Mouse (Mus musculus): ENCODE results near the gene Adamtsl1. TPM values are rescaled to one million over a fixed set of nuclear protein-coding genes. Genes with fewer than 3 reads are reported as not detected.

The Adamtsl1 gene
- polyA plus RNA-seq, 1 experiment from 2014 or later: 14.2 TPM

GRCm38 (mm10) chr4:86191195-86191594 lies 677.2 kb downstream of the Adamtsl1 start:
- H3K4me1 ChIP-seq (ENCODE audit: insufficient read depth): peaks cover 4% of the 10 kb centered on the region; the same call in 1 of the 2 replicates
- no peaks in the 10 kb centered on the region for H3K36me3 ChIP-seq (ENCODE audit: insufficient read depth)
- no peak overlapping the region for H3K4me2 ChIP-seq
- no peaks in the 10 kb centered on the region for H3K9me3 ChIP-seq (ENCODE audit: low read depth, low read length)
- WGBS: 77% methylated on average over 5 of the region's 5 CpGs
- DNase-seq (no peak), ATAC-seq (ENCODE audit: insufficient read depth) (no peak)
- no peak overlapping the region for H3K4me3 ChIP-seq (ENCODE audit: low read depth, low read length)
- no peak overlapping the region for H3K27ac ChIP-seq (ENCODE audit: low read depth)
- H3K9ac ChIP-seq: no peak overlapping the region
- no peaks in the 10 kb centered on the region for H3K27me3 ChIP-seq (ENCODE audit: insufficient read depth, low read length)
- no peak for TF ChIP-seq CTCF (IDR thresholded peaks at IDR 0.05; ENCODE audit: low read depth)

GRCm38 (mm10) chr4:86201766-86202165 lies 687.8 kb downstream of the Adamtsl1 start:
- 72% methylated on average over 7 of the region's 7 CpGs for WGBS
- Histone ChIP-seq H3K4me1 (ENCODE audit: insufficient read depth) (no peaks in the 10 kb centered on the region), H3K36me3 (ENCODE audit: insufficient read depth) (no peaks in the 10 kb centered on the region), H3K4me2 (no peak overlapping the region), H3K4me3 (ENCODE audit: low read depth, low read length) (no peak overlapping the region), H3K9ac (no peak overlapping the region), H3K27me3 (ENCODE audit: insufficient read depth, low read length) (no peaks in the 10 kb centered on the region), H3K9me3 (ENCODE audit: low read depth, low read length) (no peaks in the 10 kb centered on the region), H3K27ac (ENCODE audit: low read depth) (no peak overlapping the region)
- ATAC-seq (ENCODE audit: insufficient read depth) (no peak), DNase-seq (no peak)
- TF ChIP-seq CTCF (IDR thresholded peaks at IDR 0.05; ENCODE audit: low read depth): no peak

GRCm38 (mm10) chr4:86203288-86203687 lies 689.3 kb downstream of the Adamtsl1 start:
- Histone ChIP-seq H3K4me1 (ENCODE audit: insufficient read depth) (no peaks in the 10 kb centered on the region), H3K36me3 (ENCODE audit: insufficient read depth) (no peaks in the 10 kb centered on the region), H3K27me3 (ENCODE audit: insufficient read depth, low read length) (no peaks in the 10 kb centered on the region), H3K9me3 (ENCODE audit: low read depth, low read length) (no peaks in the 10 kb centered on the region), H3K9ac (no peak overlapping the region), H3K4me2 (no peak overlapping the region), H3K4me3 (ENCODE audit: low read depth, low read length) (no peak overlapping the region), H3K27ac (ENCODE audit: low read depth) (no peak overlapping the region)
- TF ChIP-seq CTCF (IDR thresholded peaks at IDR 0.05; ENCODE audit: low read depth): no peak
- ATAC-seq (ENCODE audit: insufficient read depth) (no peak), DNase-seq (no peak)
- 85% methylated on average over 2 of the region's 2 CpGs for WGBS

GRCm38 (mm10) chr4:86224875-86225274 lies 710.9 kb downstream of the Adamtsl1 start:
- TF ChIP-seq CTCF (IDR thresholded peaks at IDR 0.05; ENCODE audit: low read depth): no peak
- Histone ChIP-seq H3K36me3 (ENCODE audit: insufficient read depth) (no peaks in the 10 kb centered on the region), H3K9me3 (ENCODE audit: low read depth, low read length) (no peaks in the 10 kb centered on the region), H3K4me3 (ENCODE audit: low read depth, low read length) (no peak overlapping the region), H3K4me1 (ENCODE audit: insufficient read depth) (no peaks in the 10 kb centered on the region), H3K27me3 (ENCODE audit: insufficient read depth, low read length) (no peaks in the 10 kb centered on the region), H3K9ac (no peak overlapping the region), H3K27ac (ENCODE audit: low read depth) (no peak overlapping the region), H3K4me2 (no peak overlapping the region)
- ATAC-seq (ENCODE audit: insufficient read depth) (no peak), DNase-seq (no peak)
- WGBS: 39% methylated on average over 5 of the region's 5 CpGs

- H3K4me3 ChIP-seq (ENCODE audit: low read depth, low read length): no peak overlapping the region
- H3K9me3 ChIP-seq (ENCODE audit: low read depth, low read length): no peaks in the 10 kb centered on the region
- H3K27ac ChIP-seq (ENCODE audit: low read depth): no peak overlapping the region
- WGBS: 44% methylated on average over 1 of the region's 1 CpGs
- H3K9ac ChIP-seq: no peak overlapping the region
- no peaks in the 10 kb centered on the region for H3K36me3 ChIP-seq (ENCODE audit: insufficient read depth)
- H3K27me3 ChIP-seq (ENCODE audit: insufficient read depth, low read length): no peaks in the 10 kb centered on the region
- DNase-seq (peak; percentile 76), ATAC-seq (ENCODE audit: insufficient read depth) (no peak)
- H3K4me2 ChIP-seq: no peak overlapping the region
- H3K4me1 ChIP-seq (ENCODE audit: insufficient read depth): no peaks in the 10 kb centered on the region
- TF ChIP-seq CTCF (IDR thresholded peaks at IDR 0.05; ENCODE audit: low read depth): no peak
Observed at GRCm38 (mm10) chr4:86227096-86227495, 713.1 kb downstream of the Adamtsl1 start.

GRCm38 (mm10) chr4:86233197-86233596 lies 719.2 kb downstream of the Adamtsl1 start:
- H3K9me3 ChIP-seq (ENCODE audit: low read depth, low read length): no peaks in the 10 kb centered on the region
- H3K4me3 ChIP-seq (ENCODE audit: low read depth, low read length): no peak overlapping the region
- no peak for ATAC-seq (ENCODE audit: insufficient read depth)
- no peaks in the 10 kb centered on the region for H3K27me3 ChIP-seq (ENCODE audit: insufficient read depth, low read length)
- H3K36me3 ChIP-seq (ENCODE audit: insufficient read depth): no peaks in the 10 kb centered on the region
- H3K9ac ChIP-seq: no peak overlapping the region
- TF ChIP-seq CTCF (IDR thresholded peaks at IDR 0.05; ENCODE audit: low read depth): no peak
- H3K4me2 ChIP-seq: no peak overlapping the region
- H3K27ac ChIP-seq (ENCODE audit: low read depth): no peak overlapping the region
- no peaks in the 10 kb centered on the region for H3K4me1 ChIP-seq (ENCODE audit: insufficient read depth)
- no peak for DNase-seq
- WGBS: 78% methylated on average over 3 of the region's 3 CpGs

GRCm38 (mm10) chr4:86241854-86242424 lies 728.0 kb downstream of the Adamtsl1 start:
- no peak for TF ChIP-seq CTCF (IDR thresholded peaks at IDR 0.05; ENCODE audit: low read depth)
- 62% methylated on average over 2 of the region's 2 CpGs for WGBS
- no peak overlapping the region for H3K9ac ChIP-seq
- H3K27me3 ChIP-seq (ENCODE audit: insufficient read depth, low read length): no peaks in the 10 kb centered on the region
- no peak for ATAC-seq (ENCODE audit: insufficient read depth)
- no peak overlapping the region for H3K27ac ChIP-seq (ENCODE audit: low read depth)
- H3K36me3 ChIP-seq (ENCODE audit: insufficient read depth): no peaks in the 10 kb centered on the region
- no peaks in the 10 kb centered on the region for H3K4me1 ChIP-seq (ENCODE audit: insufficient read depth)
- H3K4me2 ChIP-seq: no peak overlapping the region
- H3K9me3 ChIP-seq (ENCODE audit: low read depth, low read length): no peaks in the 10 kb centered on the region
- H3K4me3 ChIP-seq (ENCODE audit: low read depth, low read length): no peak overlapping the region
- no peak for DNase-seq
